Mouse (Mus musculus) heart, postnatal 0 days (tissue): ENCODE results near the gene Rpl23a. TPM values are rescaled to one million over a fixed set of nuclear protein-coding genes. Genes with fewer than 3 reads are reported as not detected.
"Not testable (repeated sequence)": the region's sequence is repeated elsewhere in the genome, so short reads cannot be mapped to it uniquely, and the experiment has no call there.

ENCODE experiments used
- ATAC-seq: fragments of 200-750 bp; cut with Nextera tagmentation; 2 replicates; pipeline ENCODE4 v1.8.0; 2017; ENCODE audit warnings: low read depth, moderate number of reproducible peaks, moderate library complexity; ENCODE audit not compliant: insufficient read depth
- DNase-seq: peaks from one replicate; pipeline ENCODE4 v3.0.0-alpha.2; 2016; ENCODE audit warnings: low spot score
- H3K27ac ChIP-seq: fragments of 300-500 bp; sonication (generic); 2 replicates; pipeline ENCODE4 v1.5.1; 2014; ENCODE audit warnings: low read depth, mild to moderate bottlenecking
- H3K27me3 ChIP-seq: fragments of 300-500 bp; sonication (generic); 2 replicates; pipeline ENCODE4 v1.6.1; 2014; ENCODE audit warnings: low read length, mixed read lengths; ENCODE audit not compliant: control insufficient read depth, insufficient read depth
- H3K36me3 ChIP-seq: fragments of 300-500 bp; sonication (generic); replicated peaks from 2 replicates; pipeline ENCODE4 v1.6.1; 2014; ENCODE audit warnings: low read length, mixed read lengths; ENCODE audit not compliant: control insufficient read depth, insufficient read depth
- H3K4me1 ChIP-seq: fragments of 300-500 bp; sonication (generic); 2 replicates; pipeline ENCODE4 v1.6.1; 2014; ENCODE audit warnings: antibody characterized with exemption; ENCODE audit not compliant: control insufficient read depth, insufficient read depth
- H3K4me2 ChIP-seq: fragments of 300-500 bp; sonication (generic); 2 replicates; pipeline ENCODE4 v1.6.1; 2014; ENCODE audit warnings: low read depth, mild to moderate bottlenecking, low read length, moderate library complexity
- H3K4me3 ChIP-seq: fragments of 300-500 bp; sonication (generic); 2 replicates; pipeline ENCODE4 v1.5.1; 2014; ENCODE audit warnings: low read depth, low read length
- H3K9ac ChIP-seq: fragments of 300-500 bp; sonication (generic); replicated peaks from 2 replicates; pipeline ENCODE4 v1.6.1; 2014; ENCODE audit warnings: low read depth, low read length, mixed read lengths
- H3K9me3 ChIP-seq: fragments of 300-500 bp; sonication (generic); replicated peaks from 2 replicates; pipeline ENCODE4 v1.6.1; 2016; ENCODE audit warnings: low read length; ENCODE audit not compliant: control insufficient read depth
- CTCF ChIP-seq: IDR thresholded peaks from 2 replicates; pipeline ENCODE4 v1.5.1; 2016; ENCODE audit warnings: antibody characterized with exemption, control low read depth, low read depth
- EP300 ChIP-seq: IDR thresholded peaks from 2 replicates; pipeline ENCODE4 v1.6.1; 2016; ENCODE audit warnings: antibody characterized with exemption, low read depth
- WGBS: fragments of 180-500 bp; shearing (Covaris S2); extraction: QIAGEN DNeasy Blood & Tissue Kit; methylation state at CpG from one replicate; pipeline ENCODE4 v1.1.7; 2014; 5-methylcytosine and 5-hydroxymethylcytosine counted together
- polyA plus RNA-seq: library from polyadenylated mRNA; unstranded; fragments of >200 nt; fragmentation: Nextera tagmentation; extraction: Ambion mirVana; gene quantifications from 2 replicates; pipeline ENCODE4 v1.2.1, GENCODE M21; 2015
- total RNA-seq: library from RNA; depleted of rRNA; stranded (reverse); fragments of >200 nt; gene quantifications from 2 replicates; pipeline ENCODE4 v1.2.3, GENCODE M21; 2014; ENCODE audit warnings: low replicate concordance

Gene Rpl23a
- total and polyA plus RNA-seq, 2 experiments from 2014 or later, result 473 to 719 TPM

DNA sequence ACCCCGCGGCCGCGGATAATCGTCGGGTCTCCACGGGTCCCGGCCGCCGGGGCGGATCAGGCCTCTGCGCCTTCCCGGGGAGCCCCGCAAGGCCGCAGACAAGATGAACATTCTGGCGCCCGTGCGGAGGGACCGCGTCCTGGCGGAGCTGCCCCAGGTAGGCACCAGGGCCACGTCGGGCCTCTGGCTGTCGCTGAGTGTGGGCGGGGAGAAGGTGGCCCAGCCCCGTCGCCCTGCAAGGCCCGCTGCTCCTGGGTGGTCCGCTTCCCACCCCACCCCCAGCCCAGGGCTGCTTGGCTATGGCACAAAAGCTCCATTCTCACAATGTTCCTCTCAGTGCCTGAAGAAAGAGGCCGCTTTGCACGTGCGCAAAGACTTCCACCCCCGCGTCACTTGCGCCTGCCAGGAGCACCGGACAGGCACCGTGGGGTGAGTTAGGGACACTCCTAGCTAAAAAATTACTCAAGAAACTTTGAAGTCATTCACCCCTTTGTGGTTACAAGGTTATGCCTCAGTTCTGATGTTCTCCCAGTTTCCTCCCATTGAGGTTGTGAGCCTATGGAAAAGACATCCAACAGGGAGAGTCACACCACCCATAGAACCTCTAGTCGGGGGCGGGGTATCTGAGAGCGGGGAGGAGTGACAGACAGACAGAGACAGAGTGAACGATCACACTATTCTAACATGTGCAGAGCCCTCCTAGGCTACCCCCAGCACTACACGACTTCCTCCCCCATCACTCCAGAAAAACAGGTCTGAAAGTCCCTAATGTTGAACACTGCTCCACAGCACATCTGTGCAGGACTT, 6.1 kb upstream of the Rpl23a start:
- ATAC-seq (peak; percentile 62), DNase-seq (peak; percentile 37)
- Histone ChIP-seq H3K4me1 (no peaks in the 10 kb centered on the region), H3K9me3 (no peaks in the 10 kb centered on the region), H3K4me2 (peak overlapping the region; percentile 74), H3K27ac (peak overlapping the region; percentile 78), H3K9ac (peak overlapping the region; percentile 78), H3K27me3 (no peaks in the 10 kb centered on the region), H3K4me3 (peak overlapping the region; percentile 71), H3K36me3 (peaks cover 20% of the 10 kb centered on the region)
- WGBS, result 1% methylated on average over 42 of the region's 42 CpGs
- TF ChIP-seq EP300 (no peak), CTCF (no peak)

GRCm38 (mm10) chr11:78188331-78189233, 5.2 kb upstream of the Rpl23a start, which contains the start of gene Rab34:
Gene Rab34 (plus strand): TSS chr11:78188430.
- DNase-seq (peak; percentile 72), ATAC-seq (peak; percentile 72)
- WGBS, result under 1% methylated on average over 78 of the region's 80 CpGs
- H3K4me1 ChIP-seq, result peaks cover 6% of the 10 kb centered on the region; the same call in 1 of the 2 replicates
- no peaks in the 10 kb centered on the region for H3K27me3 ChIP-seq
- TF ChIP-seq CTCF (no peak), EP300 (no peak)
- peak within 1 kb of the TSS; percentile 78 for H3K27ac ChIP-seq
- peak within 1 kb of the TSS; percentile 74 for H3K4me2 ChIP-seq
- H3K4me3 ChIP-seq, result peak within 1 kb of the TSS; percentile 71
- H3K9me3 ChIP-seq, result no peaks in the 10 kb centered on the region
- peak within 1 kb of the TSS; percentile 78 for H3K9ac ChIP-seq
- peaks cover 20% of the 10 kb centered on the region for H3K36me3 ChIP-seq

DNA sequence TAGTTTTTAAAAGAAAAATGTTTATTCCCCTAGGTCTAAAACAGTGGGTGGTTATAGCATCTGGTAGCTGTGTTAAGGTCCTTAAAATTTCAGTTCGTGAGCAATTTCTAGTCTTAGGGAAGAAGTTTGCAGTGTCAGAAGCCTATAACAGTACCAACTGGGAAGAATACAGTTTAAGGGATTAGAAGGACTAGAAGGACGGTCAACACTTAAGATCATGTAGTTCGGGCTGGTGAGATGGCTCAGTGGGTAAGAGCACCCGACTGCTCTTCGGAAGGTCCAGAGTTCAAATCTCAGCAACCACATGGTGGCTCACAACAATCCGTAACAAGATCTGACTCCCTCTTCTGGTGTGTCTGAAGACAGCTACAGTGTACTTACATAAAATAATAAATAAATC, 1.3 kb upstream of the Rpl23a start:
- not testable (repeated sequence) for H3K9ac ChIP-seq, H3K4me2 ChIP-seq, ATAC-seq, H3K9me3 ChIP-seq, H3K27me3 ChIP-seq, DNase-seq, H3K27ac ChIP-seq, H3K4me3 ChIP-seq
- H3K36me3 ChIP-seq, result peaks cover 25% of the 10 kb centered on the region
- peaks cover 12% of the 10 kb centered on the region for H3K4me1 ChIP-seq
- WGBS, result 91% methylated on average over 6 of the region's 6 CpGs

DNA sequence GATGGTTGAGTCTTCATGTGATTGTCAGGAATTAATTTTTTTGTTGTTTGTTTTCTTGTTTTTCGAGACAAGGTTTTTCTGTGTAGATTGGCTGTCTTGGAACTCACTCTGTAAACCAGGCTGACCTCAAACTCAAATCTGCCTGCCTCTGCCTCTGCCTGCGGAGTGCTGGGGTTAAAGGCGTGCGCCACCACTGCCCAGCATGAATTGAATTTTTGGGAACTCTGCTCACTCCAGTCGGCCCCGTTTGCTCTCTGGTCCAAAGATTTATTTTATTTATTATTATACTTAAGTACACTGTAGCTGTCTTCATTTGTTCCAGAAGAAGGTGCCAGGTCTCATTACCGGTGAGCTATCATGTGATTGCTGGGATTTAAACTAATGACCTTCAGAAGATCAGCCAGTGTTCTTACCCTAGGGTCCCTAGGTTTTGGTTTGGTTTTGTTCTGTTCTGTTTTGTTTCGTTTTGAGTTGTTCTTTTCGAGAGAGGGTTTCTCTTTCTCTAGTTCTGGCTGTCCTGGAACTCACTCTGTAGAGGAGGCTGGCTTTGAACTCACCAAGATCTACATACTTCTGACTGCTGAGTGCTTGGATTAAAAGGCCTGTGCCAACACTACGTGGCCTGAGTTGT, 615 bp upstream of the Rpl23a start:
- ATAC-seq (no peak), DNase-seq (no peak)
- TF ChIP-seq CTCF (no peak), EP300 (no peak)
- Histone ChIP-seq H3K4me2 (peak overlapping the region; percentile 83), H3K4me1 (peaks cover 12% of the 10 kb centered on the region), H3K36me3 (peaks cover 29% of the 10 kb centered on the region), H3K4me3 (peak overlapping the region; percentile 94; the same call in 1 of the 2 replicates), H3K9ac (no peak overlapping the region), H3K27me3 (no peaks in the 10 kb centered on the region), H3K9me3 (no peaks in the 10 kb centered on the region), H3K27ac (no peak overlapping the region)
- 53% methylated on average over 10 of the region's 10 CpGs for WGBS

DNA sequence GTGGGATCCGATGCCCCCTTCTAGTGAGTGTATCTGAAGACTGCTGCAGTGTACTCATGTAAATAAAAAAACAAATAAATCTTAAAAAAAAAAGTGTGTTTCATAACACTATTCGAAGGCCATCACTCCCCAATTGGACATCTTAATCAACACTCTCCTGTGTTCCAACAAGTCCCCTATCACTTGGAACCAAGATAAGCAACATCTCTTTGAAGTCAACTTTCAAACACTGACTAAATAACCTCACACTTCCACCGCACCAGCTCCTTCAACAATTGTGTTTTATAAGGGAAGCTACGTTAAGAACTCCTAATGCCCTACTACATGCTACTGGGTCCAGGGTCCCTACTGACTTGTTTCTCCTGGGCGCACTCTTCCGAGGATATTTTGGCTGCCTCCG, 934 bp downstream of the Rpl23a start:
- Histone ChIP-seq H3K27ac (peak overlapping the region; percentile 90; the same call in 1 of the 2 replicates), H3K4me2 (peak overlapping the region; percentile 83), H3K4me3 (peak overlapping the region; percentile 94), H3K27me3 (no peaks in the 10 kb centered on the region), H3K4me1 (peaks cover 13% of the 10 kb centered on the region), H3K36me3 (peaks cover 29% of the 10 kb centered on the region), H3K9me3 (no peaks in the 10 kb centered on the region), H3K9ac (peak overlapping the region; percentile 84)
- WGBS, result 3% methylated on average over 7 of the region's 7 CpGs
- DNase-seq, result no peak
- TF ChIP-seq CTCF (no peak), EP300 (no peak)
- ATAC-seq, result no peak
